Mouse (Mus musculus) MEL (cell line): ENCODE results near the gene Zfp950.

Experiments
- CHD2 ChIP-seq: IDR thresholded peaks from 2 replicates; pipeline ENCODE4 v1.6.1; 2011; ENCODE audit warnings: low read length, improper control_type of control experiment
- CTCF ChIP-seq, 3 experiments: IDR thresholded peaks in 2 of 3; conservative IDR thresholded peaks in 1 of 3; 2 replicates each; pipeline ENCODE4 v1.5.1; 2011 to 2012; ENCODE audit warnings: low read length in 3 of 3, low read depth in 2 of 3, mild to moderate bottlenecking in 2 of 3, improper control_type of control experiment in 1 of 3, inconsistent platforms in 1 of 3, mixed read lengths in 1 of 3, moderate library complexity in 1 of 3; ENCODE audit not compliant: control insufficient read depth in 1 of 3, insufficient read depth in 1 of 3, poor library complexity in 1 of 3, severe bottlenecking in 1 of 3
- E2F4 ChIP-seq: IDR thresholded peaks from 2 replicates; pipeline ENCODE4 v1.6.1; 2011; ENCODE audit warnings: low read depth, low read length, improper control_type of control experiment, borderline replicate concordance
- GABPA ChIP-seq: IDR thresholded peaks from 2 replicates; pipeline ENCODE4 v1.6.1; 2012; ENCODE audit warnings: low read depth, mild to moderate bottlenecking, inconsistent platforms, low read length, improper control_type of control experiment, moderate library complexity
- JUND ChIP-seq: IDR thresholded peaks from 2 replicates; pipeline ENCODE4 v1.6.1; 2011; ENCODE audit warnings: low read depth, mild to moderate bottlenecking, improper control_type of control experiment, low read length
- MAZ ChIP-seq: IDR thresholded peaks from 2 replicates; pipeline ENCODE4 v1.6.1; 2012; ENCODE audit warnings: low read depth, mild to moderate bottlenecking, inconsistent platforms, low read length, improper control_type of control experiment
- MEF2A ChIP-seq: IDR thresholded peaks from 2 replicates; pipeline ENCODE4 v1.6.1; 2014; ENCODE audit warnings: low read depth, mild to moderate bottlenecking, inconsistent platforms, low read length, improper control_type of control experiment; ENCODE audit not compliant: poor library complexity, insufficient replicate concordance, severe bottlenecking; ENCODE audit errors: extremely low read depth
- MXI1 ChIP-seq: IDR thresholded peaks from 2 replicates; pipeline ENCODE4 v1.6.1; 2011; ENCODE audit warnings: mild to moderate bottlenecking, low read depth, low read length, improper control_type of control experiment
- POLR2A ChIP-seq, 2 experiments: IDR thresholded peaks; 2 replicates each; pipeline ENCODE4 v1.6.1; 2011 to 2012; ENCODE audit warnings: low read length in 2 of 2, mild to moderate bottlenecking in 2 of 2, control low read depth in 1 of 2, improper control_type of control experiment in 1 of 2, low read depth in 1 of 2, moderate library complexity in 1 of 2; ENCODE audit not compliant: control insufficient read depth in 1 of 2, insufficient read depth in 1 of 2, poor library complexity in 1 of 2
- TAL1 ChIP-seq: IDR thresholded peaks from 2 replicates; pipeline ENCODE4 v1.6.1; 2012; ENCODE audit warnings: mild to moderate bottlenecking, inconsistent platforms, low read length, moderate library complexity, mixed read lengths

GRCm38 (mm10) chr19:61084149-61084940 lies 56.3 kb downstream of the Zfp950 start:
- TF ChIP-seq CTCF (IDR thresholded peaks at IDR 0.05 in 2 of 3, conservative IDR thresholded peaks at IDR 0.05 in 1 of 3; ENCODE audit: control insufficient read depth in 1 of 3, insufficient read depth in 1 of 3, low read depth in 2 of 3, low read length in 3 of 3, poor library complexity in 1 of 3, severe bottlenecking in 1 of 3) (peak; percentile 98 to 99 (median 99)), MEF2A (no peak), MAZ (no peak), CHD2 (no peak), JUND (peak; percentile 70; the same call in 1 of the 2 replicates), POLR2A (IDR thresholded peaks at IDR 0.05; ENCODE audit: control insufficient read depth in 1 of 2, insufficient read depth in 1 of 2, low read depth in 1 of 2, low read length in 2 of 2, poor library complexity in 1 of 2) (no peak), GABPA (no peak), TAL1 (peak; percentile 39; the same call in 1 of the 2 replicates), E2F4 (no peak), MXI1 (no peak; the same call in 1 of the 2 replicates)
